Comparison of ENCODE assay signal across 15 mouse cellular contexts in the genomic region with DNA sequence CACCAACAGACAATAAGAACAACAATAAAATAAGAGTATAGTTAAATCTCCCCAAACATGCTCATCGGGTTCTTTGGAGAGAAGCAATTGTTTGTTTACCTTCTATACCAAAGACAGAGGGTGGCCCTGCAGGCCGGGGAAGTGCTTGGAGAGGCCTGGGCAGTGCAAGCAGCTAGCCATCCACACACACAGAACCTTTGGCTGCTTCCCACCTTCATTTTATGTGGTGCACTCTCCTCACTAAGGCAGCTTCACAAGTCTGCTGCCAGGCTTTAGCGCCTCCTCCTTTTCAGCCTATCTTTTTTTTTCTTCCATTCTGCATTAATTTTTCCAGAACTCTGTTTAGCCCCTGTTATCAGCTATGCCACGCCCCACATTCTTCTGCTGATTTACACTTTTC.
DNase-seq lines count a peak whose midpoint lies in the region; ATAC-seq and TF ChIP-seq lines count a peak whose summit lies in the region.
"Had no signal": no experiment of that assay in that cellular context is flagged by ENCODE, and none has a peak within 500 bp of the region (broad histone marks: within the 10 kb centered on the region; RNA-seq: fewer than 3 reads in every experiment).

No protein-coding gene starts in this region.

- H3K4me1 ChIP-seq in heart, embryonic 12.5 days (replicated peaks): peaks cover 65% of the 10 kb centered on the region
- peaks cover 49% of the 10 kb centered on the region for H3K4me1 ChIP-seq in heart, embryonic 10.5 days
- peaks cover 35% of the 10 kb centered on the region for H3K4me1 ChIP-seq in liver, adult 2 months (ENCODE audit: control insufficient read depth, insufficient read depth, low read length)

- H3K9me3 ChIP-seq in heart, embryonic 12.5 days (replicated peaks): no peaks in the 10 kb centered on the region
- H3K9me3 ChIP-seq in heart, embryonic 10.5 days: no peaks in the 10 kb centered on the region
- H3K9me3 ChIP-seq: midbrain, embryonic 13.5 days had no signal

- H3K27ac ChIP-seq in heart, embryonic 12.5 days (ENCODE audit: poor library complexity, severe bottlenecking): peak overlapping the region; percentile 51; the same call in 1 of the 2 replicates
- H3K27ac ChIP-seq in heart, embryonic 10.5 days: no peak overlapping the region
- peak overlapping the region; percentile 75 for H3K27ac ChIP-seq in liver, adult 2 months (replicated peaks; ENCODE audit: insufficient read depth, low read depth, low read length)
- H3K27ac ChIP-seq: hindbrain, embryonic 14.5 days; midbrain, embryonic 13.5 days had no signal

- no peak for TF ChIP-seq POLR2A in liver, adult 2 months (IDR thresholded peaks at IDR 0.05; ENCODE audit: extremely low read depth, insufficient read depth, low read length)

- 58% methylated on average over 4 of the region's 4 CpGs for WGBS in heart, embryonic 12.5 days
- 70% methylated on average over 4 of the region's 4 CpGs for WGBS in heart, embryonic 10.5 days
- WGBS in liver, adult 2 months: 39% methylated on average over 4 of the region's 4 CpGs

- H3K9ac ChIP-seq in heart, embryonic 12.5 days: 0 out of 2 replicates have a peak overlapping the region, but pooled peaks have one; percentile 7
- no peak overlapping the region for H3K9ac ChIP-seq in liver, adult 2 months (ENCODE audit: low read depth, low read length)
- H3K9ac ChIP-seq: hindbrain, embryonic 14.5 days; midbrain, embryonic 13.5 days had no signal

- no peak overlapping the region for H3K4me2 ChIP-seq in heart, embryonic 12.5 days
- H3K4me2 ChIP-seq: hindbrain, embryonic 14.5 days; midbrain, embryonic 13.5 days had no signal

- no peak for ATAC-seq in heart, embryonic 12.5 days (ENCODE audit: insufficient number of reproducible peaks, low FRiP score)
- ATAC-seq: forebrain, embryonic 14.5 days; midbrain, embryonic 13.5 days had no signal

- peaks cover 14% of the 10 kb centered on the region for H3K36me3 ChIP-seq in heart, embryonic 12.5 days
- peaks cover 8% of the 10 kb centered on the region; the same call in 1 of the 2 replicates for H3K36me3 ChIP-seq in heart, embryonic 10.5 days
- H3K36me3 ChIP-seq in liver, adult 2 months (ENCODE audit: control insufficient read depth, insufficient read depth, low read length): no peaks in the 10 kb centered on the region

- no peak for TF ChIP-seq CTCF in liver, adult 2 months (IDR thresholded peaks at IDR 0.05; ENCODE audit: low read depth, low read length)

- H3K4me3 ChIP-seq in heart, embryonic 12.5 days: no peak overlapping the region
- no peak overlapping the region for H3K4me3 ChIP-seq in heart, embryonic 10.5 days
- no peak overlapping the region for H3K4me3 ChIP-seq in liver, adult 2 months (ENCODE audit: insufficient read depth, low read depth, low read length)
- H3K4me3 ChIP-seq: midbrain, embryonic 13.5 days had no signal

- no peaks in the 10 kb centered on the region for H3K27me3 ChIP-seq in heart, embryonic 12.5 days (replicated peaks)
- H3K27me3 ChIP-seq in heart, embryonic 10.5 days (ENCODE audit: insufficient read depth, poor library complexity, severe bottlenecking): no peaks in the 10 kb centered on the region
- H3K27me3 ChIP-seq in liver, adult 2 months (ENCODE audit: control insufficient read depth, insufficient read depth, low read length): no peaks in the 10 kb centered on the region
- H3K27me3 ChIP-seq: midbrain, embryonic 13.5 days had no signal

- DNase-seq in heart, embryonic 10.5 days (ENCODE audit: low spot score): no peak
- DNase-seq in liver, adult 2 months (ENCODE audit: extremely low read depth, low read depth, low spot score): peak; percentile 41
- no peak for DNase-seq in liver
- DNase-seq in cerebellum, adult 8-10 months: peak; percentile 46
- peak; percentile 33 to 68 for DNase-seq in cerebellum, postnatal 14 days
- DNase-seq in ovary, adult 18-20 months (ENCODE audit: low spot score): no peak
- DNase-seq: adrenal gland, postnatal 36 days; kidney, adult 11 months; kidney, postnatal 25 days; right cerebral cortex, adult 18-20 months; thymus, postnatal 36 days had no signal

- peaks cover 13% of the 10 kb centered on the region for H3K79me2 ChIP-seq in liver, adult 2 months (ENCODE audit: control insufficient read depth, insufficient read depth, low read length)

Comparison
In these comparisons a context has a peak if more than half of its experiments do, and no peak if none do; other contexts are left out.
1. DNase-seq: peak in liver, adult 2 months (single experiment), cerebellum, adult 8-10 months (single experiment) and cerebellum, postnatal 14 days (2 of 2); none in heart, embryonic 10.5 days (single experiment), liver (single experiment) and ovary, adult 18-20 months (single experiment).